Mouse (Mus musculus) erythroblast, embryonic 14.5 days (primary cell): ENCODE results near the gene Runx2.

Source experiments
- GATA1 ChIP-seq: IDR thresholded peaks from 2 replicates; pipeline ENCODE4 v1.6.1; 2012; ENCODE audit warnings: low read length, inconsistent platforms, mixed read lengths
- TAL1 ChIP-seq: IDR thresholded peaks from 3 replicates; pipeline ENCODE4 v1.6.1; 2012; ENCODE audit warnings: low read length, inconsistent platforms, mixed read lengths

GRCm38 (mm10) chr17:44693552-44693951, 121.0 kb downstream of the Runx2 start:
- no peak for TF ChIP-seq GATA1
- no peak for TF ChIP-seq TAL1
